Mouse (Mus musculus) gastrocnemius, postnatal 4 days (tissue): ENCODE data around the gene Cct5. TPM values are rescaled to one million over a fixed set of nuclear protein-coding genes. Genes with fewer than 3 reads are reported as not detected.
A peak's percentile ranks its signal among the peaks of the same experiment; 100 is the strongest.
"Not testable (repeated sequence)": the region's sequence is repeated elsewhere in the genome, so short reads cannot be mapped to it uniquely, and the experiment has no call there.

Source experiments
- DNase-seq, 2 experiments: peaks; one replicate each; pipeline ENCODE4 v3.0.0; 2021 to 2022; ENCODE audit warnings: low spot score in 2 of 2, mixed read lengths in 2 of 2
- total RNA-seq, 2 experiments: library from RNA; stranded (reverse); gene quantifications; 2 replicates each; pipeline ENCODE4 v1.2.3; 2021

The Cct5 gene
- total RNA-seq, 2 experiments from 2014 or later: 230 to 241 TPM

- peak in 1 of 2 experiments; percentile 49 for DNase-seq
Observed at GRCm38 (mm10) chr15:31602426-31602825, 822 bp upstream of the Cct5 start.

- no peak for DNase-seq
Observed at GRCm38 (mm10) chr15:31601279-31601645, 342 bp downstream of the Cct5 start.

- DNase-seq: no peak
Observed at GRCm38 (mm10) chr15:31599834-31600233, 1.8 kb downstream of the Cct5 start.

- DNase-seq: no peak
Observed at GRCm38 (mm10) chr15:31595651-31596050, 6.0 kb downstream of the Cct5 start.

- no peak for DNase-seq
Observed at GRCm38 (mm10) chr15:31594260-31594659, 7.3 kb downstream of the Cct5 start.

- no peak for DNase-seq
Observed at GRCm38 (mm10) chr15:31592531-31592930, 9.1 kb downstream of the Cct5 start.

GRCm38 (mm10) chr15:31590176-31590575 lies 11.4 kb downstream of the Cct5 start:
- no peak for DNase-seq

GRCm38 (mm10) chr15:31588989-31589640 lies 12.5 kb downstream of the Cct5 start:
- DNase-seq: no peak

GRCm38 (mm10) chr15:31587789-31588188 lies 13.8 kb downstream of the Cct5 start:
- DNase-seq: no peak

GRCm38 (mm10) chr15:31586519-31586918 lies 15.1 kb downstream of the Cct5 start:
- DNase-seq: peak; percentile 59 to 83

GRCm38 (mm10) chr15:31586088-31586487 lies 15.5 kb downstream of the Cct5 start:
- no peak for DNase-seq

- no peak for DNase-seq
Observed at GRCm38 (mm10) chr15:31585238-31585637, 16.4 kb downstream of the Cct5 start.

GRCm38 (mm10) chr15:31583304-31584085 lies 18.1 kb downstream of the Cct5 start:
- DNase-seq: no peak

- not testable (repeated sequence) for DNase-seq
Observed at GRCm38 (mm10) chr15:31581086-31581485, 20.5 kb downstream of the Cct5 start.

- no peak for DNase-seq
Observed at GRCm38 (mm10) chr15:31576076-31576475, 25.5 kb downstream of the Cct5 start.

GRCm38 (mm10) chr15:31573692-31574091 lies 27.9 kb downstream of the Cct5 start:
- DNase-seq: no peak

- no peak for DNase-seq
Observed at GRCm38 (mm10) chr15:31573287-31573686, 28.3 kb downstream of the Cct5 start.

- DNase-seq: peak in 1 of 2 experiments; percentile 39
Observed at GRCm38 (mm10) chr15:31571906-31572722, 29.5 kb downstream of the Cct5 start.

- DNase-seq: no peak
Observed at GRCm38 (mm10) chr15:31570959-31571358, 30.6 kb downstream of the Cct5 start.

- DNase-seq: peak in 1 of 2 experiments; percentile 32
Observed at GRCm38 (mm10) chr15:31569325-31570022, 32.1 kb downstream of the Cct5 start.

GRCm38 (mm10) chr15:31568581-31568996 lies 33.0 kb downstream of the Cct5 start:
- DNase-seq: peak in 1 of 2 experiments; percentile 46
